Mouse (Mus musculus): ENCODE results near the gene Rad9a.

The Rad9a gene

DNA sequence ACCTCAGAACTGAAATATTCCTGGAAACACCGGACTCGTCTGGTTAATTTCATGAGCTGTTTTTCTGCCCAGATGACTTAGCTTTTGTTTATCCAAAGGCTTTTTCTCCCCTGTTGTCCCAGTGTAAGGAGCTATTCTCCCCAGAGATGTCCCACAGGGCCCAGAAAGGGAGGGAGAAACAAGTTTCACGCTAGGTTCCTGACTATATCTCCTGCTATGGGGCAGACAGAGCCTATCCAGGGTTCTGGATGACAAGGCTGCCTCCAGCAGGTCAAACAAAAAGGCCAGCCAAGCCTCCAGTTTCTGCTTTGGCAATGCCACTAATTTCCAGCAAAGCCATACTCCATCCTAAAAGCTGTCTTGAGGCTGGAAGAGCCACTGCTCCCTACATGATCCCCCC is 16.4 kb upstream of the Rad9a start:
- DNase-seq (ENCODE audit: low spot score): no peak

- no peak for DNase-seq (ENCODE audit: low spot score)
These were observed 15.7 kb upstream of the Rad9a start for GRCm38 (mm10) chr19:4217140-4217539.

- no peak for DNase-seq (ENCODE audit: low spot score)
These were observed 14.7 kb upstream of the Rad9a start for GRCm38 (mm10) chr19:4216041-4216685.

DNA sequence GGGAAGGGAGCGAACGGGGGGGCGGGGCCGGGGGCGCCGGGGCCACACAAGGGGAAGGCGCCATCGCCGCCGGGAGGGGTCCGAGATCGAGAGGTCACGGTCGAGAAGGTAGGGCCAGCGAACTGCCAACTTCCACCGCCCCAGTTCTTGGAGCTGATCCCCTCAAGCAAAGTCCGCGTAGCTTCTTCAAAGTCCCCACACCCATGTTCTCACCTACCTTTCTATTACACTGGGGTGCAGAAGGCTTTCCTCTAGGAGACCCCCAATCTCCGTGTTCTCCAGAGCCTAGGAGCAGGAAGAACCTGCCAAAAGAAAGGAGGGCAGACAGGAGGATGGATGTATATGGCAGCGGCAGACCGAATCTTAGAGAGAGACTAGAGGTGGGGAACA is 14.0 kb upstream of the Rad9a start:
- no peak for DNase-seq (ENCODE audit: low spot score)

- no peak for DNase-seq (ENCODE audit: low spot score)
These were observed 13.4 kb upstream of the Rad9a start for GRCm38 (mm10) chr19:4214771-4215450.

- DNase-seq (ENCODE audit: low spot score): peak; percentile 57
These were observed 12.8 kb upstream of the Rad9a start, which contains the start of the genes Clcf1 and AC109138.7 for GRCm38 (mm10) chr19:4214071-4214770. TSS of gene Clcf1 (plus strand) at chr19:4214238. TSS of gene AC109138.7 (plus strand) at chr19:4214357.

- no peak for DNase-seq (ENCODE audit: low spot score)
These were observed 12.1 kb upstream of the Rad9a start for GRCm38 (mm10) chr19:4213524-4213974.

DNA sequence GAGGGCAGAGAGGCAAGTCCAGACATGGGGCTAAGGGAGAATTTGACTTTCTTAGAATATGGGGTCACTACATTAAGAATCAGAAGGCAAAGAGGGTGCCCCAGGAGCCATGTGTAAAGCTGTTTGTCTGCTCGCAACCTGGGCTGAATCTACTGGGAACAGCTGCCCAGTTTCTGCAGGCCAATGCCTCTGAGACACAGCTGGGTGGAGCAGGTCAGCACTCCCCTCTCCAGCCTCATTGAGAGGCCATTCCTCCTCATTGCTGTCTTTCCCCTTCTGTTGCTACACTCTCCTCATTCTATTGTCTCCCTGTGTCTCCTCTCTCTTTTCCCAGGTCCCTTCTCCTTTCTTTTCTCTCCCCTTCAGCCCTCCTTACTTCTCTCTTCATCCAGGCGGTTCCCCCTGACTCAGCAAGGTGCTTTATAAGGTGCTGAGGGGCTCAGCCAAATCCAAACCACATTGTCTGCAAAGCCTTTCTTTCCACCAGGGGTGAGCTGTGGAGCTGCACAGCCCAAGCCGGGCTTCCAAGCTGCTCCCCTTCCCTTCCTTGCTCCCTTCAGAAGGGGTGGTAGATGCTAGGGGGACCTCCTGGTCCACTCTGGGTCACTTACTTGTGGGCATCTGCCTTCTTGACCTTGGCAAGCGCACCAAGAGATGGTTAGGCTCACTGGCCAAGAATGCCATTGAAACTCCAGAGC is 10.6 kb upstream of the Rad9a start:
- no peak for DNase-seq (ENCODE audit: low spot score)

DNA sequence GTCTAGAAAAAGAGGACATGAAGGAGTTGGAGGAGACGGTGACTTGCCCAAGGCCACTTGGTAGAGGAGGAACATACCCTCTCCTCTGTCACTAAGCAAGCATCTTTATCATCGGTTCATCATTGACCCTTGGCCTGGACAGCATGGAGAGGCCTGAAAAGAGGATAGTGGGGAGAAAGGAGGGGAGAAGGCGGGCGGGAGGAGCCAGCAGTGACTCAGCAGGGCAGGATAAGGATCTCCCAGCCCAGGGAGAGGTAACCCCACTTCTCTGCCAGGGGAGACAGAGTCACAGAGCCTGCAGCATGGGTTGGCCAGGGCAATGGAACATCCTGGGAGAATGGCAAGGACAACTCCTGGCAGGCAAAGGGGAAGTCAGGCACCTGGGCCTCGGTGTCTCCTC is 7.1 kb upstream of the Rad9a start:
- no peak for DNase-seq (ENCODE audit: low spot score)

DNA sequence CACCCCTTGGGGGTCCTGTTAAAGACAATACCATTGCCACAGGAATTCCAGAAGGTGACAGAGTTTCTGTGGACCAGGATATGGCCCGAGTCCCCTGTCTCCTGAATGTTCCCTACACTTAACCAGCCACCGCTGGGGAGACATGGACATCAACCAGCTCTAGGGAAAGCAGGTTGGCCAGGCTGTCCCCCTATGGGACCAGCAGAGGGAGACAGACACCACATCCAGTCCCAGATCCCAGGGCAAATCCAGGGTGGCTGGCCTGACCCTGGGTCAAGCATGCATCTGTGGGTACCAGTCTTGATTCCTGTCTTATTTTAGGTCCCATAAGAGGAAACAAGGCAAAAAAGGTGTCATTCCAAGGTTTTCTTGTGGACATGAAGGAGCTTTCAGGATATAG is 5.5 kb upstream of the Rad9a start:
- no peak for DNase-seq (ENCODE audit: low spot score)

- no peak for DNase-seq (ENCODE audit: low spot score)
These were observed 3.4 kb upstream of the Rad9a start for GRCm38 (mm10) chr19:4204889-4205288.

GRCm38 (mm10) chr19:4203604-4204326 is 2.3 kb upstream of the Rad9a start:
- DNase-seq (ENCODE audit: low spot score): no peak

- DNase-seq (ENCODE audit: low spot score): no peak
These were observed 1.7 kb upstream of the Rad9a start for GRCm38 (mm10) chr19:4203148-4203547.

DNA sequence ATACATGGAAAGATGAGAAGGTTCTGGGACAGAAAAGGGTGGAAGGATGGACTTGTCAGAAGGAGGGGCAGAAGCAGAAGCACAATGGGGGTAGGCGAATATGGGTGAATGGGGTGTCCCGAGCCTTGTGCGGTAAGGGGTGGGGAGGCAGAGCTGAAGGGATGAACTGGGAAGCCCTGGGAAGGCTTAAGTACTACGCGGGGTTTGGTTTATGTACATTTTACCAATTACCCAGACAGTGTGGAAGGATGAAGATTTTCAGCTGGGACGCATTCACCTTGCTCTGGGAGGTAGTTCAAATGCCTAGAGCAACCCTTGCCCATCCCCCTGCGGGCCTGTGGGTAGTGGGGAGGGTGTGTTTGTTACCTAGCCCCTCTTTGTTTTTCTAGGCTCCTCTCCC is 687 bp upstream of the Rad9a start:
- no peak for DNase-seq (ENCODE audit: low spot score)

DNA sequence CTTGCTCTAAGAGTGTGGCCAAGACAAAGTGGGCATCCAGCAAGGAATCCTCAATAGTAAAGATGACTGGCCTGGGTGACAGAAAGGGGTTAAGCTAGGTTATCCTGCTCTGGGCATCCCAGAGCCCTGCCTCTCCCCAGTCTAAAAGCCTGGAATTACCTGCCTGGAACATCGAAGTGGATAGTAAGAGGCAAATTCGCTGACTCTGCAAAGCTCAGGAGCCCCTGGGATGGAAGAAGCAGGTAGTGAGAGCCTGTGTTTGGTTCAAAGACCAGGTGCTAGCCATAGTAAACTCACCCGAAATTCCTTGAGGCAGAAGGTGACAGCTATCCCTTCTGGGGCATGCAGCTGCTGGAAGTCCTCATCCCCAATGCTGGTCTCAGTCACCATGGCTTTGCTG is 4.3 kb downstream of the Rad9a start:
- DNase-seq (ENCODE audit: low spot score): no peak

DNA sequence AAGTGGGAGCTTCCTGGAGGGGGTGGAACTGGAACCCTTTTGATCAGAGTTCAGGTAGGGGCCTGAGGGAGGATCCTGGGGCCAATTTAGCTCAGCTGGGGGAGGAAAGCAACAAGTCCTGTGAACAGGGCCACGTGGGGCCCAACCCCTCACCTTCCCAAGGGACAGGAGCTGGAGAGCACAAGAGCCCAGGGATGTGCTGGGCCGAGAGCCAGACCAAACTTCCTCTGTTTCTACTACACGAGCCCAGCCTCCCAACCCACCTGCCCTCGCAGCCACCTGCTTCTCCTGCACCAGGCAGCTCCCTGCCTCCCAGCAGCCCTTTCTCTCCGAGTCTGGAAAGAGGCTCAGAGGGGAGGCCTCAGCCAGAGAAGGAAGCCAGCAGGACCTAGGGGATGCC is 4.9 kb downstream of the Rad9a start:
- no peak for DNase-seq (ENCODE audit: low spot score)

- no peak for DNase-seq (ENCODE audit: low spot score)
These were observed 5.4 kb downstream of the Rad9a start for GRCm38 (mm10) chr19:4196048-4196447.

DNA sequence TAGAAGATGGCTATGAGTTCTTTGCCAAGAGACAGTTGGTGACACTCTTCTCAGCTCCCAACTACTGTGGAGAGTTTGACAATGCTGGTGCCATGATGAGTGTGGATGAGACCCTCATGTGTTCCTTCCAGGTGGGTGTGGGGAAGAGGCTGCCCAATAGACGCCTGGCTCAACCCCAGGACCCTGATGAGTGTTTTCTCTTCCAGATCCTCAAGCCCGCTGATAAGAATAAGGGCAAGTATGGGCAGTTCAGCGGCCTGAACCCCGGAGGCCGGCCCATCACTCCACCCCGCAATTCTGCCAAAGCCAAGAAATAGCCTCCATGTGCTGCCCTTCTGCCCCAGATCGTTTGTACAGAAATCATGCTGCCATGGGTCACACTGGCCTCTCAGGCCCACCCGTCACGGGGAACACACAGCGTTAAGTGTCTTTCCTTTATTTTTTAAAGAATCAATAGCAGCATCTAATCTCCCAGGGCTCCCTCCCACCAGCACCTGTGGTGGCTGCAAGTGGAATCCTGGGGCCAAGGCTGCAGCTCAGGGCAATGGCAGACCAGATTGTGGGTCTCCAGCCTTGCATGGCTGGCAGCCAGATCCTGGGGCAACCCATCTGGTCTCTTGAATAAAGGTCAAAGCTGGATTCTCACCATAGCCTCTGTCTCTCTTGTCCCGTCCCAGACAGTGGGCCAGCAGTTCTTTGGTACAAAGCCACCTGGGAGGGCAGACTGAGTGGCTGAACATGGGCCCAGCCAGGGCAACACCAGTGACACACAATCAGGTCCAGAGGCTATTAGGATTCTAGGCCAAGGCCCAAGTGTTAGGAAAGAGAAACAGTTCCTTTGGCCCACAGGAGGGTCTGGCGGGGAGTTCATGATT is 6.4 kb downstream of the Rad9a start:
- no peak for DNase-seq (ENCODE audit: low spot score)

- DNase-seq (ENCODE audit: low spot score): no peak
These were observed 7.3 kb downstream of the Rad9a start for GRCm38 (mm10) chr19:4194021-4194724.

- no peak for DNase-seq (ENCODE audit: low spot score)
These were observed 8.3 kb downstream of the Rad9a start for GRCm38 (mm10) chr19:4193129-4193528.

All from testis, postnatal 14 days (tissue).